Comparison of ENCODE assay signal across 15 mouse cellular contexts in the genomic region with DNA sequence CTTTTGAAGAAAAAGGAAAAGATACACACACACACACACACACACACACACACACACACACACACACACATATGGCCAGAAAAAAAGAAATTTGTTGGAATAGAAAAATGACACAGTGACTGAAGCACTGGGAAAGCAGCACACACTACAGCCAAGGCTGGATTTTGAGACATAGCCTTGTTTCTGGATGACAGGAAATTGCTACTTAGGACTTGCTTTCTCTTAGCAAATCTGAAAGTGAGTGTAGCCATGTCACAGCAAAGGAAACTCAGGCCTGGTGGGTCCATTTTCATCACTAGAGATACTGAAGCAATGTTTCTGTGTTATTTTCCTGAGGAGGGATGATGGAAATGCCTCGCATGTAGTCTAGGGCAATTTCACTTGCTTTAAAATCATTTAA.
A peak's percentile ranks its signal among the peaks of the same experiment; 100 is the strongest.
DNase-seq lines count a peak whose midpoint lies in the region; ATAC-seq and TF ChIP-seq lines count a peak whose summit lies in the region.
"Had no signal": no experiment of that assay in that cellular context is flagged by ENCODE, and none has a peak within 500 bp of the region (broad histone marks: within the 10 kb centered on the region; RNA-seq: fewer than 3 reads in every experiment).

No protein-coding gene starts in this region.

- no peak overlapping the region for H3K4me2 ChIP-seq in hindbrain, embryonic 14.5 days (replicated peaks)
- no peak overlapping the region for H3K4me2 ChIP-seq in midbrain, postnatal 0 days (ENCODE audit: low read depth, low read length, poor library complexity, severe bottlenecking)
- H3K4me2 ChIP-seq in limb, embryonic 11.5 days (ENCODE audit: low read depth, severe bottlenecking), result no peak overlapping the region
- H3K4me2 ChIP-seq: limb, embryonic 15.5 days; midbrain, embryonic 15.5 days had no signal

- no peaks in the 10 kb centered on the region for H3K36me3 ChIP-seq in hindbrain, embryonic 10.5 days
- no peaks in the 10 kb centered on the region for H3K36me3 ChIP-seq in hindbrain, embryonic 14.5 days (replicated peaks; ENCODE audit: control insufficient read depth, insufficient read depth)
- no peaks in the 10 kb centered on the region for H3K36me3 ChIP-seq in midbrain, embryonic 10.5 days
- no peaks in the 10 kb centered on the region for H3K36me3 ChIP-seq in midbrain, postnatal 0 days (ENCODE audit: insufficient read depth, low read length)
- H3K36me3 ChIP-seq in limb, embryonic 11.5 days (ENCODE audit: control insufficient read depth, insufficient read depth, low read length), result no peaks in the 10 kb centered on the region
- H3K36me3 ChIP-seq: limb, embryonic 15.5 days; midbrain, embryonic 15.5 days had no signal

- no peaks in the 10 kb centered on the region for H3K27me3 ChIP-seq in hindbrain, embryonic 10.5 days (ENCODE audit: insufficient read depth, poor library complexity, severe bottlenecking)
- H3K27me3 ChIP-seq in hindbrain, embryonic 14.5 days (ENCODE audit: control insufficient read depth, insufficient read depth, low read length), result no peaks in the 10 kb centered on the region
- H3K27me3 ChIP-seq in midbrain, embryonic 10.5 days (ENCODE audit: low read depth, poor library complexity, severe bottlenecking), result no peaks in the 10 kb centered on the region
- no peaks in the 10 kb centered on the region for H3K27me3 ChIP-seq in midbrain, postnatal 0 days (ENCODE audit: insufficient read depth, low read length)
- H3K27me3 ChIP-seq in limb, embryonic 11.5 days (ENCODE audit: control insufficient read depth, insufficient read depth, low read length), result no peaks in the 10 kb centered on the region
- H3K27me3 ChIP-seq: limb, embryonic 15.5 days; midbrain, embryonic 15.5 days had no signal

- peak overlapping the region; percentile 74 for H3K27ac ChIP-seq in hindbrain, embryonic 10.5 days
- no peak overlapping the region for H3K27ac ChIP-seq in hindbrain, embryonic 14.5 days
- H3K27ac ChIP-seq in midbrain, embryonic 10.5 days (replicated peaks), result peak overlapping the region; percentile 64
- H3K27ac ChIP-seq in midbrain, postnatal 0 days (ENCODE audit: low read depth, low read length), result no peak overlapping the region
- H3K27ac ChIP-seq in limb, embryonic 11.5 days (replicated peaks; ENCODE audit: low read depth, low read length), result peak overlapping the region; percentile 57; the same call in 1 of the 2 replicates
- H3K27ac ChIP-seq: limb, embryonic 15.5 days; midbrain, embryonic 15.5 days had no signal

- WGBS in hindbrain, embryonic 10.5 days, result 33% methylated on average over 1 of the region's 1 CpGs
- WGBS in hindbrain, embryonic 14.5 days, result 39% methylated on average over 1 of the region's 1 CpGs
- 70% methylated on average over 1 of the region's 1 CpGs for WGBS in midbrain, embryonic 10.5 days
- WGBS in midbrain, postnatal 0 days, result 57% methylated on average over 1 of the region's 1 CpGs
- WGBS in limb, embryonic 11.5 days, result 13% methylated on average over 1 of the region's 1 CpGs

- peak; percentile 44 for DNase-seq in embryo, embryonic 9.5 days (ENCODE audit: extremely low spot score)
- no peak for DNase-seq in embryo, embryonic 10.5 days (ENCODE audit: low spot score)
- no peak for DNase-seq in hindbrain, embryonic 10.5 days (ENCODE audit: low spot score)
- DNase-seq in hindbrain, embryonic 14.5 days (ENCODE audit: low spot score), result no peak
- DNase-seq in midbrain, embryonic 10.5 days (ENCODE audit: low spot score), result no peak
- no peak for DNase-seq in midbrain, postnatal 0 days (ENCODE audit: low spot score)
- no peak for DNase-seq in limb, embryonic 11.5 days (ENCODE audit: low spot score)
- no peak for DNase-seq in thymus, postnatal 0 days (ENCODE audit: low spot score)
- DNase-seq: adrenal gland, adult 8-10 months; cerebellum, adult 11-12 months; lung, adult 2 months; thymus, postnatal 4 days had no signal

- ATAC-seq in hindbrain, embryonic 14.5 days (ENCODE audit: low FRiP score), result no peak
- no peak for ATAC-seq in midbrain, postnatal 0 days (ENCODE audit: low FRiP score)
- no peak for ATAC-seq in limb, embryonic 11.5 days (ENCODE audit: insufficient number of reproducible peaks, low FRiP score, low TSS enrichment, low read depth)
- ATAC-seq: inflammation-experienced regulatory T-cells, adult 6 months; midbrain, embryonic 15.5 days had no signal

- no peaks in the 10 kb centered on the region for H3K9me3 ChIP-seq in hindbrain, embryonic 10.5 days
- H3K9me3 ChIP-seq in hindbrain, embryonic 14.5 days (ENCODE audit: control insufficient read depth, low read length), result no peaks in the 10 kb centered on the region
- H3K9me3 ChIP-seq in midbrain, embryonic 10.5 days (replicated peaks), result no peaks in the 10 kb centered on the region
- H3K9me3 ChIP-seq in midbrain, postnatal 0 days (ENCODE audit: low read length), result no peaks in the 10 kb centered on the region
- H3K9me3 ChIP-seq in limb, embryonic 11.5 days (ENCODE audit: control insufficient read depth, low read length), result no peaks in the 10 kb centered on the region
- H3K9me3 ChIP-seq: limb, embryonic 15.5 days; midbrain, embryonic 15.5 days had no signal

- peaks cover 21% of the 10 kb centered on the region for H3K4me1 ChIP-seq in hindbrain, embryonic 10.5 days (replicated peaks)
- H3K4me1 ChIP-seq in hindbrain, embryonic 14.5 days (replicated peaks; ENCODE audit: control insufficient read depth, insufficient read depth, low read length), result 0 out of 2 replicates have a peak, but pooled peaks cover 4% of the 10 kb centered on the region
- peaks cover 13% of the 10 kb centered on the region for H3K4me1 ChIP-seq in midbrain, embryonic 10.5 days
- H3K4me1 ChIP-seq in midbrain, postnatal 0 days (ENCODE audit: insufficient read depth, low read length), result no peaks in the 10 kb centered on the region
- H3K4me1 ChIP-seq in limb, embryonic 11.5 days (ENCODE audit: control insufficient read depth, insufficient read depth, low read length), result peaks cover 3% of the 10 kb centered on the region; the same call in 1 of the 2 replicates
- H3K4me1 ChIP-seq: limb, embryonic 15.5 days; midbrain, embryonic 15.5 days had no signal

- H3K9ac ChIP-seq in hindbrain, embryonic 14.5 days, result no peak overlapping the region
- H3K9ac ChIP-seq in midbrain, postnatal 0 days (replicated peaks; ENCODE audit: low read length, poor library complexity, severe bottlenecking), result no peak overlapping the region
- no peak overlapping the region for H3K9ac ChIP-seq in limb, embryonic 11.5 days (ENCODE audit: low read length)
- H3K9ac ChIP-seq: limb, embryonic 15.5 days; midbrain, embryonic 15.5 days had no signal

- H3K4me3 ChIP-seq in hindbrain, embryonic 10.5 days, result no peak overlapping the region
- no peak overlapping the region for H3K4me3 ChIP-seq in hindbrain, embryonic 14.5 days (replicated peaks; ENCODE audit: low read length)
- H3K4me3 ChIP-seq in midbrain, embryonic 10.5 days, result no peak overlapping the region
- H3K4me3 ChIP-seq in midbrain, postnatal 0 days (ENCODE audit: low read depth, low read length), result no peak overlapping the region
- H3K4me3 ChIP-seq in limb, embryonic 11.5 days (ENCODE audit: low read depth, low read length), result no peak overlapping the region
- H3K4me3 ChIP-seq: limb, embryonic 15.5 days; midbrain, embryonic 15.5 days had no signal

- no peak for TF ChIP-seq CTCF in midbrain, postnatal 0 days (IDR thresholded peaks at IDR 0.05)

Comparison
In these comparisons a context has a peak if more than half of its experiments do, and no peak if none do; other contexts are left out.
1. H3K27ac ChIP-seq: peak in hindbrain, embryonic 10.5 days (single experiment), midbrain, embryonic 10.5 days (single experiment) and limb, embryonic 11.5 days (single experiment); none in hindbrain, embryonic 14.5 days (single experiment) and midbrain, postnatal 0 days (single experiment).